Mouse (Mus musculus): ENCODE data around the gene Gm8279.
"Not testable (repeated sequence)": the region's sequence is repeated elsewhere in the genome, so short reads cannot be mapped to it uniquely, and the experiment has no call there.

The Gm8279 gene

DNA sequence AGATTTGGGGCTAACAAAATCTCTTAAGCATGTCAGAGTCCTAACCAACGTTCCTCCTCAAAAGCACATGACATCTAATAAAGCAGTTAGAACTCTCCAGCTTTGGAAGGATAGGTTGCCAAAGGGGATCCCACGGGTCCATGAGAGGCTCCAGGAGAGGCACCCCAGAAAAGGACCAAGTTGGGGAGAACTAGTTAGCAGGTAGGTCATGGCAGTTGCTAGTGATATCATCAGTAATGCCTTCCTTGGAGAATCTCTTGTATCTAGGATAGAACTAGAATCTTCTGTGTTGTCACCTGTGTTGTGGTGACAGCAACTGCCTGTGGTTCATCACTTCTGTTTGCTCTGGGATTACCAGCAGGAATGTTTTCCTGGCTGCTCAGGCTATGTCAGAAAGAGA lies at the start of gene Gm8279:
TSS of gene Gm8279 (plus strand) at position 301 of the 400 bp plus-strand sequence.
- DNase-seq (ENCODE audit: low spot score): not testable (repeated sequence)

DNA sequence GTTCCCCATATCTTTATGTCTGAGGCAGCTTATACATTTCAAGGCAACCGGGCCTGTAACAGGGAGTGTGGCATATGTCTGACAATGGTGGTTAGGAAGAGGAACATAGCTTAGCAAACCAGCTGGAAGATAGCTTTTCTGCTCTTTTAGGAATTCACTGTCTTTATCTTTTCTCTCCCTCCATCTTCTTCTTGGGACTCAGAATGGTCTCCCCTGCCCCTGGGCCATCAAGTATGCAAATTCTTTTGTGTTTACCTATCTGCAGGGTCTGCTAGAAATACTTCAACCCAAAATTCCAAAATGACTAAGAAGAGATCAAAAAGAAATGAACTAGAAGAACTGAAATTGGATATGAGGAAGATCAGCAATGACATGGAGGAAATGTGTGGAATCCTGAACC lies 32.9 kb downstream of the Gm8279 start, which contains the start of gene Gm3317:
TSS of gene Gm3317 (plus strand) at position 301 of the 400 bp plus-strand sequence.
- DNase-seq (ENCODE audit: low spot score): not testable (repeated sequence)

DNA sequence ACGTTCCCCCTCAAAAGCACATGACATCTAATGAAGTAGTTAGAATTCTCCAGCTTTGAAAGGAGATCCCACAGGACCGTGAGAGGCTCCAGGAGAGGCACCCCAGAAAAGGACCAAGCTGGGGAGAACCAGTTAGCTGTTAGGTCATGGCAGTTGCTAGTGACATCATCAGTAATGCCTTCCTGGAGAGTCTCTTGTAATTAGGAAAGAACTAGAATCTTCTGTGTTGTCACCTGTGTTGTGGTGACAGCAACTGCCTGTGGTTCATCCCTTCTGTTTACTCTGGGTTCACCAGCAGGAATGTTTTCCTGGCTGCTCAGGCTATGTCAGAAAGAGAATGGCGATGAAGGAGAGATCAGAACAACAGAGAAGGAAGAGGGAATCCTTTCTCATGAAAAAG lies 54.2 kb downstream of the Gm8279 start, which contains the start of gene Gm8271:
TSS of gene Gm8271 (plus strand) at position 301 of the 400 bp plus-strand sequence.
- DNase-seq (ENCODE audit: low spot score): not testable (repeated sequence)

Measured in ovary, adult 18-20 months (tissue).